Mouse (Mus musculus): ENCODE results near the gene Flywch2. TPM values are rescaled to one million over a fixed set of nuclear protein-coding genes. Genes with fewer than 3 reads are reported as not detected.

The Flywch2 gene
- total RNA-seq (2017): not detected in 2 replicates

GRCm38 (mm10) chr17:23785561-23786471 lies at the start of gene Flywch2:
Flywch2 (minus strand) TSS chr17:23786081.
- ATAC-seq (ENCODE audit: extremely low read depth, insufficient number of reproducible peaks, low FRiP score, poor library complexity, severe bottlenecking): peak; percentile 49; the same call in 1 of the 2 replicates

- no peak for ATAC-seq (ENCODE audit: extremely low read depth, insufficient number of reproducible peaks, low FRiP score, poor library complexity, severe bottlenecking)
Measured at GRCm38 (mm10) chr17:23831201-23831600, 45.3 kb upstream of the Flywch2 start.

GRCm38 (mm10) chr17:23829064-23829619 lies 43.3 kb upstream of the Flywch2 start, which contains the start of gene Elob:
Elob (minus strand) TSS chr17:23829136.
- ATAC-seq (ENCODE audit: extremely low read depth, insufficient number of reproducible peaks, low FRiP score, poor library complexity, severe bottlenecking): peak; percentile 85

- ATAC-seq (ENCODE audit: extremely low read depth, insufficient number of reproducible peaks, low FRiP score, poor library complexity, severe bottlenecking): no peak
Measured at GRCm38 (mm10) chr17:23828271-23829001, 42.6 kb upstream of the Flywch2 start.

GRCm38 (mm10) chr17:23825591-23825990 lies 39.7 kb upstream of the Flywch2 start:
- ATAC-seq (ENCODE audit: extremely low read depth, insufficient number of reproducible peaks, low FRiP score, poor library complexity, severe bottlenecking): no peak

- no peak for ATAC-seq (ENCODE audit: extremely low read depth, insufficient number of reproducible peaks, low FRiP score, poor library complexity, severe bottlenecking)
Measured at GRCm38 (mm10) chr17:23823614-23824013, 37.7 kb upstream of the Flywch2 start.

GRCm38 (mm10) chr17:23823018-23823417 lies 37.1 kb upstream of the Flywch2 start:
- ATAC-seq (ENCODE audit: extremely low read depth, insufficient number of reproducible peaks, low FRiP score, poor library complexity, severe bottlenecking): no peak

- no peak for ATAC-seq (ENCODE audit: extremely low read depth, insufficient number of reproducible peaks, low FRiP score, poor library complexity, severe bottlenecking)
Measured at GRCm38 (mm10) chr17:23822094-23822493, 36.2 kb upstream of the Flywch2 start.

GRCm38 (mm10) chr17:23820731-23821130 lies 34.9 kb upstream of the Flywch2 start:
- no peak for ATAC-seq (ENCODE audit: extremely low read depth, insufficient number of reproducible peaks, low FRiP score, poor library complexity, severe bottlenecking)

- ATAC-seq (ENCODE audit: extremely low read depth, insufficient number of reproducible peaks, low FRiP score, poor library complexity, severe bottlenecking): no peak
Measured at GRCm38 (mm10) chr17:23819235-23819634, 33.4 kb upstream of the Flywch2 start.

GRCm38 (mm10) chr17:23818579-23818978 lies 32.7 kb upstream of the Flywch2 start:
- ATAC-seq (ENCODE audit: extremely low read depth, insufficient number of reproducible peaks, low FRiP score, poor library complexity, severe bottlenecking): no peak

- ATAC-seq (ENCODE audit: extremely low read depth, insufficient number of reproducible peaks, low FRiP score, poor library complexity, severe bottlenecking): no peak
Measured at GRCm38 (mm10) chr17:23815641-23816040, 29.8 kb upstream of the Flywch2 start.

- no peak for ATAC-seq (ENCODE audit: extremely low read depth, insufficient number of reproducible peaks, low FRiP score, poor library complexity, severe bottlenecking)
Measured at GRCm38 (mm10) chr17:23807918-23808317, 22.0 kb upstream of the Flywch2 start.

GRCm38 (mm10) chr17:23806867-23807266 lies 21.0 kb upstream of the Flywch2 start:
- ATAC-seq (ENCODE audit: extremely low read depth, insufficient number of reproducible peaks, low FRiP score, poor library complexity, severe bottlenecking): no peak

GRCm38 (mm10) chr17:23804426-23805085 lies 18.7 kb upstream of the Flywch2 start:
- ATAC-seq (ENCODE audit: extremely low read depth, insufficient number of reproducible peaks, low FRiP score, poor library complexity, severe bottlenecking): no peak

- ATAC-seq (ENCODE audit: extremely low read depth, insufficient number of reproducible peaks, low FRiP score, poor library complexity, severe bottlenecking): peak; percentile 10; the same call in 1 of the 2 replicates
Measured at GRCm38 (mm10) chr17:23803366-23804041, 17.6 kb upstream of the Flywch2 start.

- ATAC-seq (ENCODE audit: extremely low read depth, insufficient number of reproducible peaks, low FRiP score, poor library complexity, severe bottlenecking): peak; percentile 93
Measured at GRCm38 (mm10) chr17:23802746-23803365, 17.0 kb upstream of the Flywch2 start.

- ATAC-seq (ENCODE audit: extremely low read depth, insufficient number of reproducible peaks, low FRiP score, poor library complexity, severe bottlenecking): no peak
Measured at GRCm38 (mm10) chr17:23801627-23802026, 15.7 kb upstream of the Flywch2 start.
